Mouse (Mus musculus) layer of hippocampus, postnatal 10 days (tissue): ENCODE measurements around the gene Gm28729. TPM values are rescaled to one million over a fixed set of nuclear protein-coding genes. Genes with fewer than 3 reads are reported as not detected.

ENCODE experiments used
- DNase-seq, 2 experiments: peaks; one replicate each; pipeline ENCODE4 v3.0.0; 2021; ENCODE audit warnings: low spot score in 2 of 2
- total RNA-seq, 2 experiments: library from RNA; stranded (reverse); gene quantifications; 2 replicates each; pipeline ENCODE4 v1.2.3; 2021

Gene Gm28729
- total RNA-seq, 2 experiments from 2014 or later: 0.41 to 0.49 TPM

GRCm38 (mm10) chr9:96469556-96470265 is 55.4 kb downstream of the Gm28729 start:
- DNase-seq: no peak

GRCm38 (mm10) chr9:96463708-96464107 is 61.4 kb downstream of the Gm28729 start:
- DNase-seq: no peak

GRCm38 (mm10) chr9:96461607-96462006 is 63.5 kb downstream of the Gm28729 start:
- no peak for DNase-seq

- no peak for DNase-seq
These were observed 64.8 kb downstream of the Gm28729 start for GRCm38 (mm10) chr9:96460117-96460865.

- no peak for DNase-seq
These were observed 69.4 kb downstream of the Gm28729 start for GRCm38 (mm10) chr9:96455618-96456017.

- DNase-seq: no peak
These were observed 72.1 kb downstream of the Gm28729 start for GRCm38 (mm10) chr9:96452956-96453355.

GRCm38 (mm10) chr9:96450900-96451720 is 74.0 kb downstream of the Gm28729 start:
- DNase-seq: no peak

GRCm38 (mm10) chr9:96449514-96449913 is 75.5 kb downstream of the Gm28729 start:
- no peak for DNase-seq

GRCm38 (mm10) chr9:96445351-96445750 is 79.7 kb downstream of the Gm28729 start:
- no peak for DNase-seq

- no peak for DNase-seq
These were observed 83.0 kb downstream of the Gm28729 start for GRCm38 (mm10) chr9:96442081-96442480.

- peak in 1 of 2 experiments; percentile 30 for DNase-seq
These were observed 86.7 kb downstream of the Gm28729 start for GRCm38 (mm10) chr9:96438334-96438871.

GRCm38 (mm10) chr9:96437805-96438333 is 87.2 kb downstream of the Gm28729 start:
- peak; percentile 41 to 44 for DNase-seq

GRCm38 (mm10) chr9:96436901-96437804 is 87.9 kb downstream of the Gm28729 start:
- peak in 1 of 2 experiments; percentile 25 for DNase-seq

Other genes starting within 250 kb of the Gm28729 start
- 100 to 1,000 TPM in 1 of 2 experiments, 10 to 100 TPM in 1; 95.0 to 100 TPM for gene Atp1b3, start 160.8 kb downstream of the Gm28729 start, total RNA-seq
- 10 to 100 TPM; 52.1 to 64.0 TPM for gene Rnf7, start 46.6 kb downstream of the Gm28729 start, total RNA-seq
- gene Rasa2, start 106.4 kb upstream of the Gm28729 start, total RNA-seq: 10 to 100 TPM; 29.4 to 32.6 TPM
- 10 to 100 TPM; 42.3 to 45.2 TPM for gene Zbtb38, start 227.6 kb upstream of the Gm28729 start, total RNA-seq